Mouse (Mus musculus) limb, embryonic 14.5 days (tissue): Measurements from ENCODE around the gene Cpb1. TPM values are rescaled to one million over a fixed set of nuclear protein-coding genes. Genes with fewer than 3 reads are reported as not detected.

Experiments used
- ATAC-seq: fragments of 200-750 bp; cut with Nextera tagmentation; 2 replicates; pipeline ENCODE4 v1.8.0; 2017; ENCODE audit warnings: low read depth, moderate number of reproducible peaks, moderate TSS enrichment; ENCODE audit not compliant: low FRiP score
- DNase-seq: peaks from one replicate; pipeline ENCODE4 v3.0.0-alpha.2; 2015; ENCODE audit warnings: low spot score
- H3K27ac ChIP-seq: fragments of 300-500 bp; sonication (generic); replicated peaks from 2 replicates; pipeline ENCODE4 v1.5.1; 2014; ENCODE audit warnings: low read depth, mild to moderate bottlenecking, low read length, moderate library complexity, mixed read lengths
- H3K27me3 ChIP-seq: fragments of 300-500 bp; sonication (generic); 2 replicates; pipeline ENCODE4 v1.6.1; 2014; ENCODE audit warnings: low read length, mixed read lengths; ENCODE audit not compliant: control insufficient read depth, insufficient read depth
- H3K36me3 ChIP-seq: fragments of 300-500 bp; sonication (generic); 2 replicates; pipeline ENCODE4 v1.6.1; 2014; ENCODE audit warnings: mild to moderate bottlenecking, low read length, moderate library complexity, mixed read lengths; ENCODE audit not compliant: control insufficient read depth, insufficient read depth
- H3K4me1 ChIP-seq: fragments of 300-500 bp; sonication (generic); 2 replicates; pipeline ENCODE4 v1.6.1; 2014; ENCODE audit warnings: antibody characterized with exemption, low read length, mixed read lengths; ENCODE audit not compliant: control insufficient read depth, insufficient read depth
- H3K4me2 ChIP-seq: fragments of 300-500 bp; sonication (generic); replicated peaks from 2 replicates; pipeline ENCODE4 v1.6.1; 2014; ENCODE audit warnings: low read depth, mild to moderate bottlenecking, low read length, moderate library complexity; ENCODE audit not compliant: severe bottlenecking
- H3K4me3 ChIP-seq: fragments of 300-500 bp; sonication (generic); replicated peaks from 2 replicates; pipeline ENCODE4 v1.5.1; 2014; ENCODE audit warnings: low read length
- H3K9ac ChIP-seq: fragments of 300-500 bp; sonication (generic); 2 replicates; pipeline ENCODE4 v1.6.1; 2014; ENCODE audit warnings: mild to moderate bottlenecking, low read depth, low read length, moderate library complexity; ENCODE audit not compliant: severe bottlenecking
- H3K9me3 ChIP-seq: fragments of 300-500 bp; sonication (generic); 2 replicates; pipeline ENCODE4 v1.6.1; 2016; ENCODE audit warnings: low read length; ENCODE audit not compliant: control insufficient read depth
- POLR2A ChIP-seq: fragments of 200-500 bp; IDR thresholded peaks from 2 replicates; pipeline ENCODE4 v1.8.0; 2012; ENCODE audit warnings: inconsistent platforms, mild to moderate bottlenecking, moderate library complexity, borderline replicate concordance; ENCODE audit not compliant: insufficient read depth, insufficient read length; ENCODE audit errors: extremely low read depth
- WGBS: fragments of 180-500 bp; shearing (Covaris S2); extraction: QIAGEN DNeasy Blood & Tissue Kit; methylation state at CpG from one replicate; pipeline ENCODE4 v1.1.7; 2014; 5-methylcytosine and 5-hydroxymethylcytosine counted together
- polyA plus RNA-seq, 2 experiments: library from polyadenylated mRNA; depleted of rRNA in 1 of 2; stranded (reverse) in 1 of 2; unstranded in 1 of 2; fragments of >200 nt; fragmentation: Nextera tagmentation in 1 of 2; extraction: Ambion mirVana in 1 of 2; gene quantifications; 2 replicates each; pipeline versions ENCODE4 v1.2.1 to v1.2.3; 2012 to 2014

Gene Cpb1
- 0.08 and 0.16 TPM in 2 replicates for polyA plus RNA-seq (2012; rRNA removed)
- polyA plus RNA-seq (2014; fragmentation: Nextera tagmentation; extraction: Ambion mirVana), result 0.22 and 0.28 TPM in 2 replicates

DNA sequence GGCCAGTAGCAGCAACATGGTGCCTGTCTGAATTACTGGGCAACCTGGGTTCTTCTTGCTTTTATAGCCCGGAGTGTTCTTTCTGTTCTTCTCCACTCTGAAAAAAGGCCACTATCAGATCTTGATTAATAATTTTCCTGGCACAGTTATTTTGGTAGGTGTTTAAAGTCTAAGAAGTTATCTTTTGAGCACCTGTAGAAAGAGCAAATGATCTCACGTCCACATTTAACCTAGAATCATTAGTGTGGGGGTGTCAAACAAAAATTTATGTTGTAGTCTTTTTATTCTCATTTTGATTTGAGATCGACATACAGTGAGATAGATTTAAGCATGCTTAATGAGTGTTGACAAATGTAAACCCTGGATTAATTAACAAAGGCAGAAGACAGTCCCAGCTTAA is at the start of gene Cpb1:
Gene Cpb1 (minus strand): TSS at position 101 of the 400 bp plus-strand sequence.
- H3K4me1 ChIP-seq, result no peaks in the 10 kb centered on the region
- H3K9me3 ChIP-seq, result no peaks in the 10 kb centered on the region
- WGBS, result 84% methylated on average over 3 of the region's 3 CpGs
- DNase-seq, result no peak
- no peaks in the 10 kb centered on the region for H3K27me3 ChIP-seq
- H3K27ac ChIP-seq, result no peak within 1 kb of the TSS
- no peak for ATAC-seq
- no peak within 1 kb of the TSS for H3K4me3 ChIP-seq
- no peak within 1 kb of the TSS for H3K4me2 ChIP-seq
- H3K36me3 ChIP-seq, result no peaks in the 10 kb centered on the region
- no peak for TF ChIP-seq POLR2A
- no peak within 1 kb of the TSS for H3K9ac ChIP-seq

DNA sequence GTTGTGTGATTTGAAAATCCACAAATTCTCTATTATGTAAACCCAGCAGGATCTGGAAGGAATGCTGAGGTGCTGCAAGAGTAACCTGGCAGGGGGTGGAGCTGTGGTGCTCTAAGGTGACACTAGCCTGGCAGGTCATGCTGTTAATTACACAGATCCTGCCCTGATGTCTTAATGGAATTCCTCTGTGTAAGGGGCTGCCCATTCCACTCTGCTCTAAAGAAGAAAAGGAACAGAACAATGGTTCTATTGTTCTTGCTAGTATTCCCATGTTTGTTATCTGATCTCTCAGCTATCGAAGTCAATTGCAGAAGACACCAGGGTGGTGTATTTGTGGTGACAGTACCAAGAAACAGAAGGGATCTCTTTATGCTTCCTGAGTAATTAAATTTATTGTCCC is 41.7 kb upstream of the Cpb1 start:
- H3K4me3 ChIP-seq, result no peak overlapping the region
- H3K36me3 ChIP-seq, result no peaks in the 10 kb centered on the region
- H3K27me3 ChIP-seq, result no peaks in the 10 kb centered on the region
- no peak overlapping the region for H3K9ac ChIP-seq
- TF ChIP-seq POLR2A, result no peak
- no peak for ATAC-seq
- H3K27ac ChIP-seq, result no peak overlapping the region
- no peaks in the 10 kb centered on the region for H3K4me1 ChIP-seq
- no peak overlapping the region for H3K4me2 ChIP-seq
- H3K9me3 ChIP-seq, result no peaks in the 10 kb centered on the region
- no peak for DNase-seq
- 41% methylated on average over 1 of the region's 1 CpGs for WGBS

DNA sequence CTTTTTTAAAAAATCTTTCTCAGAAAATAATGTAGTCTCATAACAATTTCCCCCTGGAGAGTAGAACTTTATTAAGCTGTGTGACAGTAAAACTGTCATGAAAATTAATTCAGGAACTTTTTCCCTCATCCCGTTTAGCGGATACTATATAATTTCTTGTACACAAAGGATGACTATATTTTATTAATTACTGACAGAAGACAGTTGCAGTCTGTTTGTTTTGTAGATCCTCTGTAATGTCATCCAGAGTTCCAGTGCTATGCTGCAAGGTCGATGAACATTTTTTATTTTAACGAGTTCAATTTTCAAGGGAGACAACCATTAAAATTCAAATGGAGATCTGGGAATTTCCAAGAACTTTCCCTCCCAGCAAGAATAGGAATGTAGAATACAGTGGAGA is 33.6 kb upstream of the Cpb1 start:
- ATAC-seq (no peak), DNase-seq (no peak)
- Histone ChIP-seq H3K36me3 (no peaks in the 10 kb centered on the region), H3K9me3 (no peaks in the 10 kb centered on the region), H3K4me1 (no peaks in the 10 kb centered on the region), H3K27me3 (no peaks in the 10 kb centered on the region), H3K4me2 (no peak overlapping the region), H3K4me3 (no peak overlapping the region), H3K9ac (no peak overlapping the region), H3K27ac (no peak overlapping the region)
- WGBS, result 81% methylated on average over 4 of the region's 4 CpGs
- TF ChIP-seq POLR2A, result no peak

DNA sequence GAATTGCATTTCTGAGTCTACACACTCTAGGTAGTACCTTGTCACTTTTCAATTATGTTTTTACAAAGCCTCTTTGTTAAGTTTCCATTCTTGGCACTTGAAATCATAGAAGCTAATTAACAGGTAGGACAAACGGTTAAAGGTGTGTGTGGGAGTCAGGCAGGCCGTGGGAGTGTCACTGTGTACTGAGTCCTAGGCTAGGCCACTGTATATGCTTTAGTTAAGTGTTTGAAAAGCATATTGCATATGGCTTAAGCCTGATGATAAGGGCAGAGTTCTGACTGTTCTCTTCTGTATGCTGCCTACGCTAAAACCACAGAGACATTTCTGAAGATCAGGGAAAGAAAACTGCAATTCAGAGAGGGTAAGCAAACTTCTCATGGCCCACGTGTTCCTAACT is 31.7 kb upstream of the Cpb1 start:
- DNase-seq, result no peak
- no peak overlapping the region for H3K4me2 ChIP-seq
- no peaks in the 10 kb centered on the region for H3K27me3 ChIP-seq
- no peak overlapping the region for H3K9ac ChIP-seq
- 76% methylated on average over 4 of the region's 4 CpGs for WGBS
- no peaks in the 10 kb centered on the region for H3K9me3 ChIP-seq
- no peak for TF ChIP-seq POLR2A
- no peak overlapping the region for H3K4me3 ChIP-seq
- H3K27ac ChIP-seq, result no peak overlapping the region
- no peaks in the 10 kb centered on the region for H3K36me3 ChIP-seq
- H3K4me1 ChIP-seq, result no peaks in the 10 kb centered on the region
- ATAC-seq, result no peak

DNA sequence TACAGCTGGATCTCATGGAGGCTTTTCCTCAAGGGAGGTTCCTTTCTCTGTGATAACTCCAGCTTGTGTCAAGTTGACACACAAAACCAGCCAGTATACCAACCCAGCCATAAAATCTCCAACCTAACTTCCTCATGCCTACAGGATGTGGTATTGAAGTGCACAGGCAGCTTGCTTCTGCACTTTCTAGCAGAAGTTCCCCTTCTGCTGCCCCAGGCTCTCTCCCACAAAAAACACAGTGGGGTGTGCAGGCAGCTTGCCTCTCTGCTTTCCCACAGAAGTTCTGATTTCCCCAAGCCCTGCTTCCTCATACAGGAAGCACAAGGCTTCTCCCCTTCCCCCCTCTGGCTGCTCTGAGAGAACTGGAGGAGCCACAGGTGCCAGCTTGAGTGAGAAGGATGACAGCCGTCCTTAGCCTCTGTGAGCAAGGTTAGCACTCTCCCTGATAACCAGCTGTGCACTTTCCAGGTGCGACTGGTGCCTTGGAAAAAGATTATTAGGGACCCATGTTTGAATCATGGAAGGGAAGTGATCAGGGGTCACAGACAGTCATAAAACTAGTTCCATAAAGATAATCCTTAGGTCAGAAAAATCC is 29.3 kb upstream of the Cpb1 start:
- ATAC-seq (no peak), DNase-seq (no peak)
- Histone ChIP-seq H3K27me3 (no peaks in the 10 kb centered on the region), H3K36me3 (no peaks in the 10 kb centered on the region), H3K27ac (no peak overlapping the region), H3K4me1 (no peaks in the 10 kb centered on the region), H3K4me2 (no peak overlapping the region), H3K9me3 (no peaks in the 10 kb centered on the region), H3K9ac (no peak overlapping the region), H3K4me3 (no peak overlapping the region)
- TF ChIP-seq POLR2A, result no peak
- WGBS, result 19% methylated on average over 2 of the region's 2 CpGs

DNA sequence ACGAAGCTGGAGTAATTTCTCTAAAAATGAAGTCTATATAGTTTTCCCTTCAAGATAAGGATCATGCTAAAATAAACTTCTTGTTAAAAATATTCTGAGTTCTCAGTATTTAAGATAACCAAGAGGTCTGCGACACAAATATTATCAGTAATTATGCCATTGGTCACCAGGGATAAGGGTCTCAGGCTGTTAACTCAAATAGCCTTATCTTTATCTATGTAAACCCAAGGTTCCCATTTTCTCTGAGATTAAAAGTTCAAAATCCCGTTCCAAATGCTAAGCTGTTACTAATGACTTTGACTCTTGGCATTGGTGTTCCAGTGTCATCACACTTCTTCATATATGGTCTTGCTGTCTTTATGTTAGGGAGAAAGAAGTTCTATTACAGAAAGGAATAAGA is 20.0 kb upstream of the Cpb1 start:
- WGBS, result 80% methylated on average over 3 of the region's 3 CpGs
- Histone ChIP-seq H3K9ac (no peak overlapping the region), H3K4me2 (no peak overlapping the region), H3K27ac (no peak overlapping the region), H3K4me1 (no peaks in the 10 kb centered on the region), H3K4me3 (no peak overlapping the region), H3K9me3 (no peaks in the 10 kb centered on the region), H3K27me3 (no peaks in the 10 kb centered on the region), H3K36me3 (no peaks in the 10 kb centered on the region)
- no peak for TF ChIP-seq POLR2A
- ATAC-seq (no peak), DNase-seq (no peak)
